In the genomic region with DNA sequence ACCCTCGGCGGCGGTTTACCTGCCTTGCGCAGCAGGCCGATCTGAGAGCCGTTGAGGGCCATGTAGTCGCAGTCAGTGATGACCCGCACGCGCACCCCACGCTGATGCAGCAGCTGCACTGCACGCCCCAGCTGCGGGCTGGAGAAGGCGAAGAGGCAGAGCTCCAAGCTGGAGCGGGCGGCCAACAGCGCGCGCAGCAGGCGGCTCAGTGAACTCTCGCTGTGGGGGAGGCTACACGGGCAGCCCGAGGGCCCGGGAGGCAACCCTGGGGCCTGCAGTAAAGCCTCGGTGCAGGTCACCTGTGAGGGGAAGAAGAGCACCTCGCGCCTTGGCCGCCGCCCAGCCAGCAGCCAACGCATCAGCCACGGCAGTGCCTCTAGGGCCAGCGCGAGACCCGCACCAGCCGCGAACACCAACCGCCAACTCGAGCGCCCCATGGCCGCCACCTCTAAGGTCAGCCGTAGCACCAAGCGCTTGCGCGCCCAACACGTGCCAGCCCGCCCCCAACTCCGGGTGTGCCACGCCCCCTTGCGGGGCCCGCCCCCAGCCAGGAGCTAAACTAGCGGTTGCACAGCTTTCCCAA, we compare ENCODE assay signal across 8 mouse cellular contexts. TPM values are rescaled to one million over a fixed set of nuclear protein-coding genes. Genes with fewer than 3 reads are reported as not detected.
A peak's percentile ranks its signal among the peaks of the same experiment; 100 is the strongest.
DNase-seq lines count a peak whose midpoint lies in the region; ATAC-seq and TF ChIP-seq lines count a peak whose summit lies in the region.
"Had no signal": no experiment of that assay in that cellular context is flagged by ENCODE, and none has a peak within 500 bp of the region (broad histone marks: within the 10 kb centered on the region; RNA-seq: fewer than 3 reads in every experiment).

Gene Pld6, minus strand, starts transcription at position 447 of the 583 bp plus-strand sequence.

- peak; percentile 23 for DNase-seq in T-cell, adult 2 months (ENCODE audit: low spot score)
- DNase-seq in brain, adult 2 months (ENCODE audit: low read depth, low spot score) = peak; percentile 67
- DNase-seq in gastrocnemius, postnatal 25 days = peak; percentile 25
- peak; percentile 53 for DNase-seq in kidney, adult 11 months
- peak; percentile 73 to 82 for DNase-seq in lung, adult 18-20 months

- TF ChIP-seq POLR2A in testis, adult 2 months (IDR thresholded peaks at IDR 0.05; ENCODE audit: control insufficient read depth, low read depth, low read length) = peak; percentile 31

- peak; percentile 66; the same call in 1 of the 2 replicates for ATAC-seq in neural tube, embryonic 12.5 days (ENCODE audit: low FRiP score, low read depth)

- TF ChIP-seq CTCF in testis, adult 2 months (IDR thresholded peaks at IDR 0.05; ENCODE audit: control insufficient read depth, insufficient read depth, insufficient replicate concordance, low read depth, low read length) = no peak

- H3K4me2 ChIP-seq in neural tube, embryonic 12.5 days (replicated peaks) = peak within 1 kb of the TSS; percentile 90

- peaks cover 13% of the 10 kb centered on the region for H3K36me3 ChIP-seq in neural tube, embryonic 12.5 days
- peaks cover 6% of the 10 kb centered on the region for H3K36me3 ChIP-seq in testis, adult 2 months (ENCODE audit: control insufficient read depth, insufficient read depth, low read length)

- 1% methylated on average over 51 of the region's 51 CpGs for WGBS in neural tube, embryonic 12.5 days

- no peak within 1 kb of the TSS for H3K27ac ChIP-seq in neural tube, embryonic 12.5 days
- peak within 1 kb of the TSS; percentile 92 for H3K27ac ChIP-seq in testis, adult 2 months (ENCODE audit: control insufficient read depth, insufficient read depth, low read depth, low read length)

- peak within 1 kb of the TSS; percentile 34 for H3K4me3 ChIP-seq in neural tube, embryonic 12.5 days
- H3K4me3 ChIP-seq in testis, adult 2 months (ENCODE audit: control insufficient read depth, low read depth, low read length) = peak within 1 kb of the TSS; percentile 85

- peaks cover 7% of the 10 kb centered on the region for H3K4me1 ChIP-seq in neural tube, embryonic 12.5 days
- peaks cover 7% of the 10 kb centered on the region for H3K4me1 ChIP-seq in testis, adult 2 months (ENCODE audit: control insufficient read depth, insufficient read depth, low read length)

- peak within 1 kb of the TSS; percentile 47; the same call in 1 of the 2 replicates for H3K9ac ChIP-seq in neural tube, embryonic 12.5 days

- peaks cover 6% of the 10 kb centered on the region for H3K27me3 ChIP-seq in neural tube, embryonic 12.5 days (replicated peaks)
- H3K27me3 ChIP-seq in testis, adult 2 months (ENCODE audit: control insufficient read depth, insufficient read depth, low read length) = no peaks in the 10 kb centered on the region

- H3K9me3 ChIP-seq in neural tube, embryonic 12.5 days = no peaks in the 10 kb centered on the region

RNA-seq across cellular contexts. Expression of gene Pld6, which starts in this region (rescaled TPM):
- not detected for total RNA-seq in gastrocnemius, postnatal 25 days (2021)
- 1.0 and 1.7 TPM in 2 replicates for polyA plus RNA-seq in neural tube, embryonic 12.5 days (2016; fragmentation: Nextera tagmentation; extraction: Ambion mirVana)
- polyA plus RNA-seq in testis, adult 2 months (2012; rRNA removed) = 101 and 110 TPM in 2 replicates
- total RNA-seq: gastrocnemius, adult 8-10 months had no signal

Comparison
In these comparisons a context has a peak if more than half of its experiments do, and no peak if none do; other contexts are left out.
1. RNA of gene Pld6 (polyA plus RNA-seq): 101 to 110 TPM in testis, adult 2 months; 1.0 to 1.7 TPM in neural tube, embryonic 12.5 days; every median in the first group is over 10 times any median in the second.
2. Peak in DNase-seq in gastrocnemius, postnatal 25 days; RNA of the gene not detected or under 1 TPM.
3. DNase-seq: peak in every context shown above with its lines; median percentile 78 in lung, adult 18-20 months; 67 in brain, adult 2 months; 53 in kidney, adult 11 months; 25 in gastrocnemius, postnatal 25 days; 23 in T-cell, adult 2 months.